Mouse (Mus musculus) neutrophil, adult 5-6 weeks (primary cell): ENCODE measurements around the gene Dhx58. TPM values are rescaled to one million over a fixed set of nuclear protein-coding genes. Genes with fewer than 3 reads are reported as not detected.

ENCODE experiments used
- ATAC-seq: fragments of 151-379, 151-347 bp; 2 replicates; pipeline ENCODE4 v1.8.0; 2017; ENCODE audit warnings: mild to moderate bottlenecking, moderate TSS enrichment; ENCODE audit not compliant: insufficient number of reproducible peaks, poor library complexity, low FRiP score, severe bottlenecking; ENCODE audit errors: extremely low read depth
- total RNA-seq: library from RNA; stranded (forward); fragments of 200-1000 nt; gene quantifications from 2 replicates; pipeline ENCODE4 v1.2.3, GENCODE M21; 2017

The Dhx58 gene
- total RNA-seq, 1 experiment from 2014 or later: 37.9 TPM

DNA sequence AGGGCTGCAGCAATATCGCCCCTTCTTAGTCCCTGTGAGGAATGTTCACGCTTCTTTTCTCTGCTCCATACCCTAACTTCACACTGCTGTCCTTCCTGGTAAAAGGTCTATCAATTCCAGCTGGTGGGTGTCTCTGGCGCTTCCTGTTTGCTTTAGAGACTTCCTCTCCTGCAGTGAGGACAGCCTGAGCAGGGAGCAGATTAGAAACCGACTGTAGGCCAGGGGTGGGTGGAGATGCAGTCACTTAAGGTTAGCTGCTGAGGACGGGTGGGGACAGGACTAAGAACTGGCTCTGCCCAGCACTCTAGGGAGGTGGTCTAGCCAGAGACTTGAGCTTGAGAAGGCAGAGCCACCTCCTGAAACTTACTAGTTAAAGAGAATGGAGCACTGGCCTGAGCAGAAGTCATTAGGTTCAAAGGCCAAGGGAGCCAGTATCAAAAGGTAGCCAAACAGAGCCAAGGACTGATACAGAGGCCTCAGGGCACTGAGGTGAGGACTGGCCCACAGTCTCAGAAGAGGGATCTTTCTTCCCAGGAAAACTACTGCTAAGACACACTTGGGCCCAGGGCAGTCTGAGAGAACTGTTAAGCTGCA is 20.9 kb upstream of the Dhx58 start:
- no peak for ATAC-seq

GRCm38 (mm10) chr11:100722493-100723028 is 18.5 kb upstream of the Dhx58 start:
- ATAC-seq: no peak

DNA sequence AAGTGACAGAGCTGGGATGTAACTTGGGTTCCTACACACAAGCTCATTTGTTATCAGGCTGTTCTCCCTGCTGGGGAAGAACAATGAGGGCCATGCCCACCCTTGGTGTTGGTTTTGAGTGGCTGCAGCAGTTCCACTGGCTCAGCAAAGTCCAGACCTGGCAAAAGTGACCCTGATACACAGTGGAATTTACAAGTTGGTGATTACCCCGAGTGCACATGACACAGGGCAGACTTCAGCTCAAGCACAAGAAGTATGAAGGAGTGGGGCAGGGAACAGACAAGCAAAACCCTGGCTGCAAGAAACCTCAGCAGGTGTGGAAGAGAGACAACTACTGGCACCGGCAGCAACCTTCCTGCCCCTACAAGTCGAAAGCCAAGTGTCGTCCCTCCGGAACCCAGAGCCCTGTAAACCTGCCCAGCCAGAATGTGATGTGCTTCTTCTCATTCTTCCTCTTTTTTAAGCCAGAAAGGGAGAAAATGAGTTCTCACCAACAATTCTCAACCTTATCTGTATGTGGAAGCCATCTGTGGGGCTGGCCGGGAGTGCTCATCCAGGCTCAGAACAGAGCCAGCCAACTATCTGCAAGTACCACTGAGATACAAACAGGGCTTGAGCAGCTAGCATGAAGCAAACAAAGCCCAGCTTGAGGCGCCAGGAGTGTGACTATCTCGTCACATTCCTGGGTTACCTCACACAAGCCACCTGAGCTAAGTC is 17.9 kb upstream of the Dhx58 start:
- ATAC-seq: no peak

DNA sequence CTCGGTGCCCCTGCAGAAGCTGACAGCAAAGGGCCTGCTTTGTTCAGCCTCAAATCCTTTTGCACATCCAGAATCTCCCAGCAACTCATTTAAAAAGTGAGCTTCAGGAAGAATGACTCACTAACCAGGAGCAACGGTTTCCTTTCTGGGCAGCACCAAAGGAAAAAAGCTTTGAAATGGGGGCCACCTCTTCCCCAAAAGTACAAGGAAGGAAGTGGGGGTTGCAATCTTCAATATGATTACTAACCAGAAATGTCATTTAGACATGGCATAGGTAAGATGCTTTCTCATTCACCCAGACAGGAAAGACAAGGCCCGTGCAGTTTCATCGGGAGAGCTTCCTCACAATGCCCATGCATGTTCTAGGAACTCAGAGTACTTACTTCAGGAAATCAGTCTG is 17.2 kb upstream of the Dhx58 start:
- no peak for ATAC-seq

GRCm38 (mm10) chr11:100720345-100720744 is 16.3 kb upstream of the Dhx58 start:
- no peak for ATAC-seq

DNA sequence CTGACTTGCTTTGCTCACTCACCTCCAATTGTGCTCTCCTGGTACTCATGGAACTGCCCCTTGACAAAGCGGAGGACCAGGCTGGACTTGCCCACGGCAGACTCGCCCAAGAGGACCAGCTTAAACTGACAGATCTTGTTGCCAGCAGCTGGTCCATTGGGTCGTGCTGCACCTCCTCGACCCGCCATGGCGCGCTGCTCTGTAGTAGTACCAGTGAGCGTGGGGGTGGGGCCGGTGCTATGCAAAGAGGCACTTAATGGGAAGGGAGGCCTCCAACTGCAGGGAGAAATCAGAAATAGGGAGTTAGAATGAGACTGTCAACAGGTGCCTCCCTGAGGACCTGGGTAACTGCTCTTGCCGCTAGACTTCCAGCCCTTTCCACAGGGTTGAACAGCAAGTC is 15.8 kb upstream of the Dhx58 start:
- no peak for ATAC-seq

DNA sequence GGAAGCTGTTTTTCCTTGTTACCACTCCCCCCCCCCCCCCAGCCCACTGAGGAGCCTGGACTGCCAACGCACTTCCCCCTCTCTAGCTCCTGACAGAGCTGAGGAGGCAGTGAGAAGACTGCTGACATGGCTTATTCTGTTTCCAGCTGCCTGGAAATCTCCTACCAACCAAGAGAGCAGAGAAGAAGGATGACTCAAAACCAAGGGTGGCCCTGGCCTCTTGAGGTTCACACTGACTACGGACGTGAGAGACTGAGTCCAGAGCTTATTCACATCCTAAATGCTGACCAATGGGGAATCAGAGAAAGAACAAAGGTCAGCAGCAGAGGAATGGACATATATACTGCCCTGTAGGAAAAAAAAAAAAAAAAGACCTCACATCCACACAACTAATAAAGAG is 15.2 kb upstream of the Dhx58 start:
- no peak for ATAC-seq

GRCm38 (mm10) chr11:100718866-100719265 is 14.8 kb upstream of the Dhx58 start:
- no peak for ATAC-seq

DNA sequence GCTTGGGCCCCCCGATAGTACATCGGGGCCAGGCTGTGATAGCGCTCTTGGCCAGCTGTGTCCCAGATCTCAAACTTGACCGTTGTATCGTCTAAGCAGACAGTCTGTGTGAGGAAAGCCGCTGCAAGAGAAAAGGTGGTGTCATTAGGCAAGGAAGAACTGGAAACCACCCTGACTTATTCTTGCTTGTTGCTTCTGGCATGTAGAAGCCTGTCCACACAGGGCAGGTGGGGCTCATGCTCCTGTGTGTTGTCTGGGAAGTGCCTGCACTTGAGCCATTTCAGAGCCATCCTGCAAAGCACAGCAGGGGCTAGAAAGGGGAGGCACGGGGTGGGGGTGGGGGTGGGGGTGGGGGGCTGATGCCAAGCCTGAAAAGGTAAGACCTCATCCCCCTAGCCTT is 14.4 kb upstream of the Dhx58 start:
- no peak for ATAC-seq

- no peak for ATAC-seq
Measured at GRCm38 (mm10) chr11:100716649-100717048, 12.6 kb upstream of the Dhx58 start.

- no peak for ATAC-seq
Measured at GRCm38 (mm10) chr11:100714948-100715347, 10.9 kb upstream of the Dhx58 start.

GRCm38 (mm10) chr11:100714534-100714915 is 10.5 kb upstream of the Dhx58 start:
- peak; percentile 66 for ATAC-seq

DNA sequence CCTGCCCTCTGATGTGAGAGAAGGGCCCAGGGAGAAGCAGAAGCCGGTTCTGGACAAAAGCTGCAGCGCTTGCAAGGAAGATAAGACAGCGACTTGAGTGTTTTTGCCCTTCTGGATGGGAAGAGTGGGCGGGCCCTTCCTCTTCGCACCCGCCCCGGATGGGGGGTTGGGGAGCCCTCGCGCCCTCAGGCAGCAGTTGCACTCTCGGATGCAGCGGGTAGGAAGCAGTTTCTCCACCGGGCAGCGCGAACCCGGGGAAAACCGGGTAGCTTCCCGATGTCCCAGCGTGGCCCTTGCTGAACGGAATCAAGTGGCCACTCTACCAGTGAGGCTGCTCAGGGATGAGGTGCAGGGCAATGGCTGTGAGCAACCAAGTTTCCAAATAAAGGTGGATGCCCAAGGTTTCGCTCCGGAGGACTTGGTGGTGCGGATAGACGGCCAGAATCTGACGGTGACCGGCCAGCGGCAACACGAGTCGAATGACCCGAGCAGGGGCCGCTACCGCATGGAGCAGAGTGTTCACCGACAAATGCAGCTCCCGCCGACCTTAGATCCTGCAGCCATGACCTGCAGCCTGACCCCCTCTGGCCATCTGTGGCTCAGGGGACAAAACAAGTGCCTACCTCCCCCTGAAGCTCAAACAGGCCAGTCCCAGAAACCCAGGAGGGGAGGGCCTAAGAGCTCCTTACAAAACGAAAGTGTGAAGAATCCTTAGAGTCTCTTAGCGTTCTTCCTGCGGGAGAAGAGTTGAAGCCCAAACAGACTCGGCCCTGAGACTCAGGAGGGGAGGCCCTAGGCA is 9.9 kb upstream of the Dhx58 start, which contains the start of gene Hspb9:
TSS of gene Hspb9 (plus strand) at position 116 of the 799 bp plus-strand sequence.
- ATAC-seq: peak; percentile 31; the same call in 1 of the 2 replicates

- no peak for ATAC-seq
Measured at GRCm38 (mm10) chr11:100713174-100713573, 9.1 kb upstream of the Dhx58 start.

- no peak for ATAC-seq
Measured at GRCm38 (mm10) chr11:100711783-100712615, 7.9 kb upstream of the Dhx58 start, which contains the start of gene Kat2a. TSS of gene Kat2a (minus strand) at chr11:100712465.

DNA sequence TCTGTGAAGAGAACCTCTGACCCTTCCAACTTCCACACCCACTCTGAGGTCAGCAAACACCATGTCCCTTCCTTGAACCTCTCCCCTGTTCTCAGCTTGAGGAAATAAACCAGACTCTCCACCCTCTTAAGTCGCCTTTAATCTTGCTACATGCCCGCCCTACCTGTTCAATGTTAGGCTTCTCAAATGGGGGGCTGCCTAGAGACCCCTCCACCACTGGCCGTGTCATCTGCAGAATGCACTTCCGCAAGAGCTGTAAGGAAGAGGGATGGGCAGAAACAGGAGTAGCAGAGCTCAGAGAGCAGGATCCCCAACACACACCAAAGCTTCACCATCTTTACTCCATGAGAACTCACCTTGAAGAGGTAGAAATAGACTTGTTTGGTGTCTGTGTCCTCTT is 6.9 kb upstream of the Dhx58 start:
- no peak for ATAC-seq

DNA sequence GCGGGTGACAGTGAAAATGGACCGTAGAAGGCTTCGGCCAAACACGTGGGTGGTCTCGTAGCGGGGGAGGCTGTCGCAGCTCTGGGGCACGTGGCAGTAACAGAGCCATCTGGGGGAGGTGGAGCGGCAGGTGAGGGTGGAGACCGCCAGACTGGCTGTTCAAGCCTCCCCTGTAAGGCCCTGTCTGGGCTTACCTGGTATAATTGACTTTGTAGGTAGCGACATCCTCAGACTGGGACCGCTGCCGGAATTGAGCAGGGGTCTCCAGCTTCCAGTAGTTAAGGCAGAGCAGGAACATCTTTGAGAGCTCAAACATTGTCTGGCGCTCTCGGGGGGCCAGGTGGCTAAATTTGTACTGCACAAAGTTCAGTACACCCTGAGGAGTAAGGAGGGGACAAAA is 6.5 kb upstream of the Dhx58 start:
- no peak for ATAC-seq

DNA sequence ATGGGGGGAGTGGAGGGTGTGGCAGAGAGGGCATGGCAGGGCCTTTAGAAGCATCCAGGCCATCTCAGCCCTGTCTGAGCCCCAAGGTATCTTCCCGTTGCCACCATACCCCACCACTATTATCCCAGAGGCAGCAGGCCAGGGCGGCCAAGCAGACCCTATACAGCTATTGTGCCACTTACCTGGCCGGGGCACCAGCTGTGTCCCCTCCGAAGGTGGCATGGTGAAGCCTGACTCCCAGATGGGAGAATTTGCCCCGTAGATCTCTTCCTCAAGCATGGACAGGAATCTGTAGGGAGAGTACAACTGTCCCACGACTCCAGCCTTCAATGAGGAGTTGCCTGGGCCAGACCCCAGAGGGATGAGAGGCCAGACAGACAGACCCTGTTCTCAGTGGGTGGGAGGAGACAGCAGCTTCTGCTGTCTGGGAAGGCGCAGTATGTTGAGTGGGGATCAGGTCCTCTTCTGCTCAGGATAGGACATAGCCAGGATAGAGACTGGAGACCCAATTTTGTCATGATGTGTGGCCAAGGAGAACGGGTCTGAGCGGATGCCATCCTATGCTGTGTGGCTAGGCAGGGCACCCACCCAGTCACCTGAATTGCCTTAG is 5.2 kb upstream of the Dhx58 start:
- no peak for ATAC-seq
